Mouse (Mus musculus): ENCODE measurements at regions not wholly inside any gene's neighbourhood (a gene's known extent, or its start where the extent isn't known, plus 50 kb on each side); places are given as distances from the start of the nearest gene placed in this dataset.

DNA sequence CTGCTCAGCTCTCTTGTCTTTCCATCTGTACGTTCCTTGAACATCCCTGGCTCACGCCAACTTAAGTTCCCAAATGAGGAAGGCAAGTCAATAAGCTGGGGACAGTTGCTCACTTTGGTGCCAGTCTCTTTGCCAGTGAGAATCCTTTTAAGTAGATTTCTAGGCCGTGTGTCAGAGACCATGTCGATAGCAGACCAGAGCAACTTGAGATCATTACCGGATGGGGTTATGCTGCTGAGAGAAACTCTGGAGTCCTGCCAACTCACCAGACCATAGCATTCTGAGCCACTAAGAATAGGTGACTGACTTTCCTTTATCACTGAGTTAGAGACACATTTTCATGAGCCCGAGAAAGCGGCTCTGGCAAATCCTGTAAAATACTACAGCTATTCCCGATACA is 123.5 kb upstream of the Ado start:
- no peak for DNase-seq (ENCODE audit: extremely low spot score, low read depth, low spot score)

DNA sequence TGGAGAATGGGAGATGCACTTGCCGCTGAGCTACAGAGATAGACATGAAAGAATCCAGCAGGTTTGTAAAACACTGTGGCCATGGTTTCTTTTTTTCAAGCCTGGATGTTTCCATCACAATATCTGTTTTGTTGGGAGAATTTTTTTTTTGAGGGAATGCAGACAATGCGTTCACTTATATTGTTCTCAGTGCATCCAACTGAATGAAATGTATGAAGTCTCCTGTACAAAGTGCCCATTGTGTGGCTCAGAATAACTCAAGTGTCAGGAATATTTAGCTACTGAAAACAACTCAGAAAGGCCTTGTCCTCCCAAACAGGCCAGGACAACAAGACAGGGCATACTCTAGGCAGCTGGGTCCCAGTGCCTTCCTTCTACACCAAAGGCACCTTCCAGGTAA is 120.3 kb upstream of the Ado start:
- no peak for DNase-seq (ENCODE audit: extremely low spot score, low read depth, low spot score)

DNA sequence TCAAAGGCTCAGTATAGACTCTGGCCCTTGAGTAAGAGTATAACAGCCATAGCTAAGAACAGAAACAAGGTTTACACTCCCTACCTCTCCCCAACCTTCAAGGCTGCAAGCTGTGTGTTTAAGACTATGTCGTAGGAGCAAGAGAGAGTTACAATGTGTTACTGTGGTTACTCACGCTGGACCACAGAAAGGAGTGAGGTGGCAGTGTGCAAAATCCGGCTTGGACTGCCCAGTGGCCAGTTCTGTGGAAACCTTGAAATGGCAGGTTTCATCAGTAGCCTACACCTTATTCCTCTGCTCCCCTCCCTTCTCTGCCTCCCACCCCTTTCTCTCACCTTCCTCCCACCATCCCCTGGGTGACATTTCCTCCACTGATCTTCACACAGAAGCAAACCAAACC is 114.3 kb upstream of the Ado start:
- DNase-seq (ENCODE audit: extremely low spot score, low read depth, low spot score), result no peak

DNA sequence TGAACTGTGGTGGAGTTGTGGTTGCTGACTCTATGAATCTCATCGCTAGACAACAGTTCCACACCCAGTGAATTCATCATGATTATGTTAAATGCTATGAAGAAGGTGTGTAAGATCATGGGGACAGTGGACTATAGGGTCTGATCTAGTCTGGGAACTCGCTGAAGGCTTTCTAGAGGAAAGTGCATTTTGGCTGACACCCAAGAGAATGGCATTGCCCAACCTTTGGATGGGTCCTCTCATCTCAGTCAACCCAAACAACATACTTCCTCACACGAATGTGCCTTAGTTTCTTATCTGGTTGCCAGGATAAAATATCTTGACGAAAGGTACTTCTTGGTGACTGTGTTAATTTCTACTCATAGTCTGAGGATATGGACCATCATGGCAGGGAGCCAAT is 112.9 kb upstream of the Ado start:
- no peak for DNase-seq (ENCODE audit: extremely low spot score, low read depth, low spot score)

DNA sequence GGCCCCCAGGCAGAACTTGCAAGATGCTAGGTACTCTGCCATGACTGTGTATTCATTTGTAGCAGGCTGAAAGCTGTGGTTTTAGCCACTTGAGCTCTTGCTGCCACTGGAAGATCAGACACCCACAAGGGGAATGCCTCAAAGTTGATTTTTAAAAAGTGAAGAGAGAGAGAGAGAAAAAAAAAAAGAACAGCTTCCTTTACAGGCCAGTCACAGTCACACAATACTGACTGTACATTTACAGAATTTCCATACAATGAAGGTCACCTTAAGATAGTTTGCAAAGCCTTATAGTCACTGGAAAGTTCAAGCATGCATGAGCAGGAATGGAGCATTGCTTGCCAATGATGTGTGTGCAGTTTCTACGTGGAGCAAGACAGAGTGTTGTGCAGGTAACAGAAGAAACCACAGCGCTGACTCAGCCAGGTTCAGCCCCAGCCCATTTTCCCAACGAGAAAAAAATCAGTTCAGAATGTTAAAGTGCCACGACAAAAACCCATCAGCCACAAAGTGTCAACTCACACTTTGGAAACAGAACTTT is 109.3 kb upstream of the Ado start:
- no peak for DNase-seq (ENCODE audit: extremely low spot score, low read depth, low spot score)

DNA sequence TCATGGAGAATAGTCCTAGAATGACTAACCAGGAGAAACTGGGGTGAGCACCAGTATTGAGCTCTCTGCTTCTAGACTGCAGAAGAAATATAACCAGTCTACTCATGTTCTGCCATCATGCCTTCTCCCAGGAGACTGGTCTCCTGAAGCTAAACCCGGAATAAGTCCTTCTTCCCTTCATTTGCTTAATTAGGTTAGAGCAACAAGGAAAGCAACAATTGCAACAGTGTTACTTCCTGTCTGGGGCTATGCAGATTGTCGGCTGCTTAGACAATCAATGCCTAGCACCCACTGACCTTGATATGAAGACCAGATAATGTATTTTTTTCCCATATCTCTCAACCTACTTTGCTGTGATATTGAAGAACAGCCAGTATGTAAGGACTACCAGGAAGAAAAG is 108.5 kb upstream of the Ado start:
- no peak for DNase-seq (ENCODE audit: extremely low spot score, low read depth, low spot score)

DNA sequence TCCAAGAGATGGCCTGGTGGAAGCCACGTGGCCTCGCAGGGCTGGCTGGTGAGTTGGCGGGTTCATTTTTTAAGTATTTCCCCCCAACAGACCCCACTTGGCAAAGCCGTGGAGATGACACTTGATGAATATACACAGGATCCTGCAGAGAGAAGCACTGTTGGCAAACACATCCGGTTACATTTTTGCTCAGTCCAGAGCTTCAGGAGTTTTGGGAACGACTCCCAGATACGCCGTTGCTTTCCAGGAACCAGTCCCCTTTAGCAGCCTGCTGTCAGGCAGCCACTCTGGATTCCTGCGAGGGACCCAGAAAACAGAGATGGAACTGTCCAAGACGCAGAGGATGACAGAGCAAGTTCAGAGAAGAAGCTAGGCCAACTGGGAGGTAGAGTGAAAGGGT is 105.8 kb upstream of the Ado start:
- DNase-seq (ENCODE audit: extremely low spot score, low read depth, low spot score), result no peak

DNA sequence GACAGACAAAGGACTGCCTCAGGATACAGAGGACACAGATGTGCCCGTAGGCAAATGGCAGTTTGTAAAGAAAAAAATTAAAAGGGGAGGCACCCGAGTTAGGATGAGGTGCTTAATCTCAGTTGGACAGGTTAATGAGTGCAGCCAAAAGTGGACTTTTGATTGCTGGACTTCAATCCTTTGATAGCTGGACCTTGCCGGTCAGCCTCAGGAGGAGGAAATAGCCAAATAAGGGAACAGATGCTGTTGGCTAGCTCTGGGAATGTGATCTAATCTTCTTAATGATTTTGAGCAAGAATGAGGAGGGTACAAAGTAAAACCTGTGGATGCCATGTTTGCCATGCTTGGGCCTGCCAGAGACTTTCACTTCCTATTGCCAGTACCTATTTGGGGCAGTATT is 103.5 kb upstream of the Ado start:
- no peak for DNase-seq (ENCODE audit: extremely low spot score, low read depth, low spot score)

DNA sequence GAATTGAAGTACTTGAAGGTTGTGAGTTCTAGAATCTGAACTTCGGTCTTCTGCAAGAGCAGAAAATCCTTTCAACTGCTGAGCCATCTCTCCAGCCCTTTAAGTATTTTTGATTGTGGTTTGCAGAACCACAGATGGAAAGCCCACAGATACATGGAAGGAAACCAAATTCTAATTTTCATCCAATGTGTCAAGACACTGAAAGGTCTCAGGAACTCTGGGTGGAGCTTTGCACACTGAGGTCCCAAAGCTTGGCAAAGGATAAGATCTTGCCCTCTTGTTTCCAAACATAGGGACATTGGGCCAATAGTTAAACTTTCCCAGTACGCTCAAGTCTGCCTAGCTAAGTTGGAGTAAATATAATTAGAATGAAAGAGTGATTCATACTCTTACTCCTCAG is 102.6 kb upstream of the Ado start:
- no peak for DNase-seq (ENCODE audit: extremely low spot score, low read depth, low spot score)

DNA sequence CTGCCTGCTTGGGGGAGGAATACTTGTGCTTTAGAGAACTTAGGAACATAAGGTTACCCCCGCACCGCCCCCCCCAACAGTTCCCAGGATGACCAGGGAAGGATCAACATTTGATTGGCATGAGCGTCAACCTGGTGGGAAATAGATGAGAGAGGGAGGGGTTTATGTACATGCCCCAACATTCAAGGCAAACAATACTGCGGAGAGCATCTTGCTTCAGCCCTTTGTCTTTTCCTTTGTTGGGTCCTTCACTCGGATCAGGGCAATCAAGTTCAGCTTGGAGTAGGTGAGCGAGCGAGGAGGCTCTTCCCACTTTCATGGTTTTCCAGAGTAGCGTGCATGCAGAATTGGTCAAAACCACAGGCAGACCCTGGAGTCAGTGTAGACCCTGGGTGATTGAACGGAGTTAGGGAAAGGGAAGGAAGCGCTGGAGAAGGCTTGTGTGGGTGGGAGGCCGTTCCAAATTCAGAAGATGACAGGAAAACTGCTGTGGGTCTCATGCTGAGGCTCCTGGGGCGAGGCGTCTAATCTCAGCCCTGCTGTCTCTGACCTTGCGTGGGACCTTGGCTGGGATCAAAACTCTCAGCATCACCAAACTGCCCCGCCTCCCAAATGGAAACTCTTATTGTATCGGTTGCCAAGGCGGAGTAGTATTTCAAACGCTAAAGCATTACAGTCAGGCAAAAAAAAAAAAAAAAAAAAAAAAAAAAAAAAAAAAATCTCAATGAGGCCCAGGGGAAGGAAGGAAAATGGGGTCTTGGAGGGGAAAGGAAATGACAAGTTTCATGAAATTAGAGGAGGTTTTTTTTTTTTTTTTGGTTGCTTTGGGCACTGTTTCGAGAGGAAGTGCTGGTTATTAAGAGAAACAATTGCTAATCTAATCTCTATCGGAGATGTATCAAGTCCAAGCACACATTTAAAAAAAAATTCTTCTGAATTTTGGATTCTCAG is 99.3 kb upstream of the Ado start:
- DNase-seq (ENCODE audit: extremely low spot score, low read depth, low spot score), result no peak

DNA sequence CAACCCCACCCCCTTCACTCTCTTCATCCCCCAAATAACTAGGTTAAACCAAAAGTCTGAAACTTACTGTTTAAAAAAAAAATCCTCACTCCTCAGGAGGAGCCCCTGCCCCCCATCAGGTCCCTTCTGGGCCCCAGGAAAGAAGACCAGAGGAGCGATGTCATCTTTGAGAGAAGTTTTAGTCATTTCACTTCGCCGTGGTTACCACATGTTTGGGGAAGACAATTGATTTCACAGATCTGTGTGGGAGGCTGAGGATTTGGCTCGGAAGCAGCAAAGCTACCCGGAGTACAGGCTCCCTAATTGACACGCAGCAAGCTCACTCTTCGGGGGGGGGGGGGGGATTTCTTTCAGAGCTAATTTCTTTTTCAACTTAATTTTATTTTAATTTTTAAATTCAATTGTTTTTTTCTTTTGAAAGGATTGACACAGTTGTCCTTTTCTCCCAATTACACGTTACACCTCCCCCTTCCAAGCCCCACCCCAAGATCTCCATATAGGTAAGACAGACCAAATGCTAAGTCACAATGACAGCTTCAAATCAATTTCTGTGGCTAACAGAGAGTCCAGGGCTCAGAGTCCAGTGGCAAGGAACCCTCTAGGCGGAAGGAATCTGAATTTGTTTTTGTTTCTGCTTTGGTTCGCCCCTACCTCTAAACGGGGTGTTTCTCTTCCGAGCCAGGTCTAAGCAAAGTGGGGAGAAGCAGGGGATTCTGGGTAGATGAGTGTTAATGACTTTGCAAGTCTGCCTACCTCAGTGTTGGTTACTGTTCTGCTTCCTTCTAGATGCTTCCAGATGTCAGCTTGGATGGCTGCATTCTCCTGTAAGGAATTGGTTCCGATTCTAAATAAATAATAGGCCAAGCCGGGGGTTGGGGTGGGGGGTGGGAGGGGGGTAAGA is 98.2 kb upstream of the Ado start:
- no peak for DNase-seq (ENCODE audit: extremely low spot score, low read depth, low spot score)

DNA sequence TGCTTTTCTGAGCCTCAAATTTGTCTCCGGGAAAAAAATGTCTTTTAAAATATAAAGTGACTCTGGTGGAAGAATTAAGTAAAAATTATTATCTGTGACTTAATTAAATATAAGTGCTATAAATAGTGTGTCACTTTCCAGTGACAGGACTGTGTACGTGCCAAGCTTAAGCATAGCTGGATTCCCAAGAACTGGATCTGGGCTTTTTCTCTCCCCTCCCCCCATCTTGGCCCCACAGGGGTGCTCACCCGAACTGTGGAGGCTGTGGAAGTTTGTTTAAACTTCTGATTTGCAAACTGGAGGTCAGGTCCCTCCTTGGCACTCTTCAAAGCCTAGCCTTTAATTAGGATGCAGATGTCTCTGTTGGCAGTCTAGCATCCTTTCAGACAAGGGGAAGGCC is 97.1 kb upstream of the Ado start:
- no peak for DNase-seq (ENCODE audit: extremely low spot score, low read depth, low spot score)

DNA sequence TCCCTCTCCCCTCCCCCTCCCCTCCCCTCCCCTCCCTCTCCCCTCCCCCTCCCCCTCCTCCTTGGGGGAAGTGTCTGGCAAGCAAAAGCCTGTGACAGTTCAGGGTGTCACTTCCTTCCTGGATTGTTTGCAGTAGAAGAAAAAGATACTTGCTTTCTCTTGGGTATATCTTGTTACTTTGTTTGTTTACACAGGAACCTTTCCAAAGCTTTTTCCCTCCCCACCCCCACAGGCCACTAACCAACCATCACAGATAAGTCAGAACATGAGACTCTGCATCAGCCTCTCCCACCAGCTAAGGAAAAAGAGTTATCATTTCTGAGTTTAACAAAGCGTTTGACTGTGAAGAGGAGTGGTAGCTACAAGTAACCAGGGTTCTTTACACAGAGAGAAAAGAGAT is 95.5 kb upstream of the Ado start:
- DNase-seq (ENCODE audit: extremely low spot score, low read depth, low spot score), result no peak

DNA sequence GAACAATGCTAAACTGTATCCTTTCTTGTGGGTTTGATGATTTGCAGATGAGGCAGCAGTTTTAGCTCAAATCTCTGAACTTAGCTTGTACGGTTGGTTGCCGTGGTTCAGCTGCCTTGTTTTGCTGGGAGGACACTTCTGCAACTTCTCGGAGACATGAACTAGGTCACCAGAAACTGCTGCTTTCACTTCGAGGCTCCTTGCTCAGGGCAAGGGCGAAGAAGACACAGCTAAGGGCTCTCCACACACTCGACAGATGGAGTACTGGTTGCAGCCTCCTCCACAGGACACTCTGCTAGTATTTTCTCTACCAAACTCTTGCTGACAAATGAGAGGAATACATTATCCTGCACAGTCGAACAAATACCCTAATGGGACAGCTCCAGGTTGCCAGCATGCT is 94.9 kb upstream of the Ado start:
- DNase-seq (ENCODE audit: extremely low spot score, low read depth, low spot score), result no peak

DNA sequence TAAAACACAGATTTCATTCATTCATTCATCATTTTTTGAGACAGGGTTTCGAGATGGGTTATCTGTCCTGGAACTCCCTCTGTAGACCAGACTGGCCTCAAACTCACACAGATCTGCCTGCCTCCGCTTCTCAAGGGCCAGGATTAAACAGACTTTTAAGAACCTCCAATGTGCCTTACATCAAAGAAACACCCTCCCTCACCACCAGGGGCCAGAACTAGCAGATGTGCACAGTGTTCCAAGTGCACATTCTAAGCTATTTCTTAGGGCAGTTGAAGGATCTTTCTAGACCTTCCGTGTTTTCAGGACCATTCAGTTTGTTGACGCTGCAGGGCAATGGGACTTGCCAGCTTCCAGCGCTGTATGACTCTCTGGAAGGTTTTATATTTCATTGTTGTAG is 88.6 kb upstream of the Ado start:
- DNase-seq (ENCODE audit: extremely low spot score, low read depth, low spot score), result no peak

DNA sequence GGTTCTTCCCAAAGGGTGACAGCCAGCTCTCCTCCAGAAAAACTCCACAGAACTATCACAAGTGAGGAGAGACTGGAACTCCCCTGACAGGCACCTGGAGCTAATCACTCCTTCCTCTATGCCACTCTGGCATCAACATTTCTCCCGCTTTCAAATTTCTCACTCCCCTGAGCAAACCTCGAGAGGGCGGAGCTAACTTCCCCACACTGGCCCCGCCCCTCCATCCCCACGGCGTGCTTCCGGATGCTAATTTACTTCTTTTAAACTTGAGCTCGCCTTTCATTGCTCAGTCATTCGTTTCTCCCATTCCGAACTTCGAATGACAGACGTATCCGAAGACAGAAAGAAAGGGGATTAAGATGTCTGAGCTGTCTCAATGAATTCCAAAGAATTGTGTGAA is 87.8 kb upstream of the Ado start:
- no peak for DNase-seq (ENCODE audit: extremely low spot score, low read depth, low spot score)

DNA sequence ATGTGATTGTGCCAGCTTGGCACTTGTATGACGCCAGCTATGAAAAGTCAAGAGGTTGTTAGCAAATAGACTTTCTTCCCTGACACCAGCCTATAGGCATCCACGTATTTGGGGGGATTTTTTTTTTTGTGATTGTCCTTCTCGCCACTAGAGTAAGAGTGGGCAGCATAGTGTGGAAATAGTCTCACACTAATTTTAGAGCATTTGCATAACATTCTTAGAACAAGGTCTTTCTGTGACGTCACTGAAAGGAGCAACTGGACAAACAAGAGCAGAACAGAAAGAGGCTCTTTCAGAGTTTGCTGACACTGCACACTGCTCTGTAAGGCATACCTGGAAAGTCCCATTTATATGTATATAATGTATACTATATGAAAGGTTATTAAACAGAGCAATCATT is 86.0 kb upstream of the Ado start:
- no peak for DNase-seq (ENCODE audit: extremely low spot score, low read depth, low spot score)

DNA sequence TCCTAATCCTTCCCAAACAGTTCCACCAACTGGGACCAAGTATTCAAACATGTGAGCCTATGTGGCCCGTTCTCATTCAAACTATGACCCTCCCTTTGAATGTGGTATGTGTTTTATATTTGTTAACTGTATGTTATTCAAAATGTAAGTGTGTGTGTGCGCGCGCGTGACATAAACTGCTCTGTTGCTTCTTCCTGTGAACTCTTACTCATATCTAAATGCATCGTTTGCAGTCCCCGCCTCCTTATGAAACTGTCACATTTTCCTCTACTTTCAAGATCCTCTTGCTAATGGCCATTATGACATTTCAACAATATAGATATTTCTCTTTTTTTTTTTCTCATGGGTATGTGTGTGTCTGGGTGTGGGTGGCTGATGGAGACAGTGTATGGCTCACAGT is 84.3 kb upstream of the Ado start:
- no peak for DNase-seq (ENCODE audit: extremely low spot score, low read depth, low spot score)

DNA sequence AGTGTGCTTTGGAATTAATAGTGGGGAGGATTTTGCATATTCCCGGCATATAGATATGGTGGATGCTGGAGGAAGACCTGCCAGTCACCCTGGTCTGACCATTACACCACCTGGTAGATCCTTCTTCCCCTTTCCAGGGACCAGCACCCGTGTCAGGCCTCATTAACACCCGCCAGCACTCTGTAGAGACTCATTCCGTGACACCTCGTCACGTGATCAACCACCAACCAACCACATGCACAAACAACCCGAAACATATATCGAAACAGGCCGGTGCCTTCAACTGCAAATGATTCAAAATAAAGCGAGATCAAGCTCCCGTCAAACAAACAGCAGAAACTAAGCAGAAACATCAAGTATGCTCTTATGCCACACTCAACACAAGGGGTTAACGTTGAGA is 74.6 kb upstream of the Ado start:
- no peak for DNase-seq (ENCODE audit: extremely low spot score, low read depth, low spot score)

DNA sequence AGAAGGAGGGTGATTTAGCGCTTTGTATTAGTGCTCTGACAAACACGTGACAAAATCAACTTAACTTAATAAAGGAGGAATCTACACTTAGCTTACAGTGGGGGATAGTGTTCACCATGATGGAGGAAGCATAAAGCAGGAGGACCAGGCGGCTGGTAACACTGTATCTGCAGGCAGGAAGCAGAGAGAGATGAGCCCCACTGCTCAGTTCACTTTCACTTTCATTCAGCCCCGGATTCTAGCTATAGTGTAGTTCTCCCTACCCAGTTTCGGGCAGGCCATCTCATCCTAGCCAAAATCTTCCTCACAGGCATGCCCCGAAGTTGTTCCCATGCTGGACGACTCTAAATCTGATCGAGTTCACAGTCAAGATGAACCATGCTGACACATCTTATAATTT is 71.3 kb upstream of the Ado start:
- no peak for DNase-seq (ENCODE audit: extremely low spot score, low read depth, low spot score)

DNA sequence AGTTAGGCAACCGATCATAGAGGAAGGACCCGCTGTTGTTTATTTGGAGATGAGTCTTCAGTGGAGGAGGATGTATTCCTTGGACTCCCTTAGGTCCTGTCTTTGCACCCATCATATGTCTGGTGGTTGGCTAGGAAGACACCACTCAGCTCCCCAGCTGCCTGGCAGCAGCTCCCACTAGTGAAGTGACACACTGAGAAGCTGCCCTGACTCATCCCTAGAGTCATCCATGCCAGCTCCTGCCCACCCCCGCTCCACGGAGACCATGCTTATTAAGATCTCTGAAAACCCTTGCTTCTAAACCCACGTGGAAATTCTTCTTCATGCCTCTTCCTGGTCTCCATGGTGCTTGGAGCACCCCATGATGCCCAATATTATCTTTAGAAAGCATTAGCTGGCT is 69.4 kb upstream of the Ado start:
- DNase-seq (ENCODE audit: extremely low spot score, low read depth, low spot score), result no peak

DNA sequence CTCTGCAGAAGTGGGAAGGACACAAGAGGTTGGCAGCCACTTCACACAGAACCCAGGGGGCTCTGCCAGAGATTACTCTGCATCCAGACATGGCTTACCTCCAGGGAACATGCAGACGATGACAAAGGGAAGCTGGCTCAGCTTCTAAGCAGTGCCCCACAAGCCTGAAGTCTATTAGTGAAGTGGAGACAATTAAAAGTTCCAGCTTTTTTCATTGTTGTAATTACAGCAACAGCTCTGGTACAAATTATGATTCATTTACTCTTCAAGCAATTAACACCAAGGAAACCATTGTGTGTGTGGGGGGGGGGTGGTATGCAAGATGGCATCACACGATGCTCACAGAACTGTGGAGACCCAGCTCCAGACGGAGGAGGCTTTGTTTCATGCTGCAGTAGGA is 66.3 kb upstream of the Ado start:
- DNase-seq (ENCODE audit: extremely low spot score, low read depth, low spot score), result no peak

All from hindlimb bud, embryonic 11.5 days (tissue).